Mouse (Mus musculus) liver, embryonic 14.5 days (tissue): ENCODE measurements around the gene Tmem132d. TPM values are rescaled to one million over a fixed set of nuclear protein-coding genes. Genes with fewer than 3 reads are reported as not detected.

Experiments
- ATAC-seq: fragments of 200-750 bp; cut with Nextera tagmentation; 2 replicates; pipeline ENCODE4 v1.8.0; 2017; ENCODE audit warnings: moderate number of reproducible peaks, mild to moderate bottlenecking, moderate library complexity; ENCODE audit not compliant: insufficient read depth
- DNase-seq, 3 experiments: peaks; one replicate each; pipeline ENCODE4 v3.0.0-alpha.2; 2012 to 2013; ENCODE audit warnings: low read depth in 3 of 3, low spot score in 3 of 3
- H3K27ac ChIP-seq: fragments of 300-500 bp; sonication (generic); 2 replicates; pipeline ENCODE4 v1.5.1; 2014; ENCODE audit warnings: moderate library complexity, mild to moderate bottlenecking, control low read depth, inconsistent platforms
- H3K27me3 ChIP-seq: fragments of 300-500 bp; sonication (generic); 2 replicates; pipeline ENCODE4 v1.6.1; 2014; ENCODE audit warnings: mild to moderate bottlenecking, low read length, moderate library complexity; ENCODE audit not compliant: control insufficient read depth, insufficient read depth
- H3K36me3 ChIP-seq: fragments of 300-500 bp; sonication (generic); replicated peaks from 2 replicates; pipeline ENCODE4 v1.6.1; 2014; ENCODE audit warnings: low read depth; ENCODE audit not compliant: control insufficient read depth, insufficient read depth
- H3K4me1 ChIP-seq, 2 experiments: fragments of 200-500 bp in 1 of 2; fragments of 300-500 bp in 1 of 2; sonication (generic) in 1 of 2; replicated peaks; 2 replicates each; pipeline ENCODE4 v1.6.1; 2012 to 2014; ENCODE audit warnings: antibody characterized with exemption in 1 of 2, inconsistent platforms in 1 of 2, low read length in 1 of 2; ENCODE audit not compliant: control insufficient read depth in 2 of 2, insufficient read depth in 2 of 2
- H3K4me2 ChIP-seq: fragments of 300-500 bp; sonication (generic); 2 replicates; pipeline ENCODE4 v1.6.1; 2014; ENCODE audit warnings: low read depth, mild to moderate bottlenecking, control low read depth, moderate library complexity
- H3K4me3 ChIP-seq, 2 experiments: fragments of 200-500 bp in 1 of 2; fragments of 300-500 bp in 1 of 2; sonication (generic) in 1 of 2; 2 replicates each; pipeline ENCODE4 v1.5.1; 2012 to 2014; ENCODE audit warnings: low read depth in 2 of 2, low read length in 2 of 2, mild to moderate bottlenecking in 2 of 2, control low read depth in 1 of 2, inconsistent platforms in 1 of 2, moderate library complexity in 1 of 2; ENCODE audit not compliant: insufficient read depth in 1 of 2
- H3K9ac ChIP-seq: fragments of 300-500 bp; sonication (generic); replicated peaks from 2 replicates; pipeline ENCODE4 v1.6.1; 2014; ENCODE audit warnings: mild to moderate bottlenecking, control low read depth, moderate library complexity
- H3K9me3 ChIP-seq: fragments of 300-500 bp; sonication (generic); 2 replicates; pipeline ENCODE4 v1.6.1; 2016; ENCODE audit warnings: low read length, mixed read lengths; ENCODE audit not compliant: control insufficient read depth
- CTCF ChIP-seq: IDR thresholded peaks from 2 replicates; pipeline ENCODE4 v1.5.1; 2016; ENCODE audit warnings: antibody characterized with exemption, low read depth, control low read depth
- EP300 ChIP-seq: IDR thresholded peaks from 2 replicates; pipeline ENCODE4 v1.6.1; 2016; ENCODE audit warnings: antibody characterized with exemption, low read depth
- WGBS: fragments of 180-500 bp; shearing (Covaris S2); extraction: QIAGEN DNeasy Blood & Tissue Kit; methylation state at CpG from one replicate; pipeline ENCODE4 v1.1.7; 2014; ENCODE audit not compliant: insufficient replicate concordance; 5-methylcytosine and 5-hydroxymethylcytosine counted together
- polyA plus RNA-seq, 2 experiments: library from polyadenylated mRNA; depleted of rRNA in 1 of 2; stranded (reverse) in 1 of 2; unstranded in 1 of 2; fragments of >200 nt; fragmentation: Nextera tagmentation in 1 of 2; extraction: Ambion mirVana in 1 of 2; gene quantifications; 2 replicates each; pipeline versions ENCODE4 v1.2.1 to v1.2.3; 2012 to 2014

The Tmem132d gene
- polyA plus RNA-seq, 2 experiments: under 0.01 TPM; not detected in 1

DNA sequence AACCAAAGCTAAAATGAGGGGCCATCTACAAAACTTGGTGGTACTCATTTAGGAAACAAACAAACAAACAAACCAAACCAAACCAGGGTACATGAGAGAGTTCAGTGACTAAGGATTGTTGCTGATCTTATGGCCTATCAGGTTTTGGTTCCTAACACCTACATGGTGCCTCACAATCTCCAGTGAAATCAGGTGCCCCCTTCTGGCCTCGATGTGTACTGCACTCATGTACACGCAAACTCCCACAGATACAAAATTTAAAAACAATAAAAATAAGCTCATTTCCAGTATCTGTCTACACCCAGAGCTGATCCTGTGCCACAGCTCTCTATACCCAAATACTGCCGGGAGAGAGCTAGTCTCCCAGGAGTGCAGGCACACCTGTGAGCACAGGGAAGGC lies 495.0 kb downstream of the Tmem132d start:
- DNase-seq (no peak), ATAC-seq (no peak)
- Histone ChIP-seq H3K9me3 (no peaks in the 10 kb centered on the region), H3K9ac (no peak overlapping the region), H3K4me2 (no peak overlapping the region), H3K4me3 (no peak overlapping the region), H3K27me3 (no peaks in the 10 kb centered on the region), H3K27ac (no peak overlapping the region), H3K4me1 (no peaks in the 10 kb centered on the region), H3K36me3 (no peaks in the 10 kb centered on the region)
- TF ChIP-seq EP300 (no peak), CTCF (peak; percentile 37)
- 46% methylated on average over 3 of the region's 3 CpGs for WGBS

- no peaks in the 10 kb centered on the region for H3K36me3 ChIP-seq
- DNase-seq (no peak), ATAC-seq (no peak)
- TF ChIP-seq EP300 (no peak), CTCF (no peak)
- no peak overlapping the region for H3K9ac ChIP-seq
- H3K9me3 ChIP-seq: no peaks in the 10 kb centered on the region; the same call in 1 of the 2 replicates
- H3K4me2 ChIP-seq: no peak overlapping the region
- 72% methylated on average over 14 of the region's 14 CpGs for WGBS
- no peaks in the 10 kb centered on the region for H3K4me1 ChIP-seq
- H3K27me3 ChIP-seq: no peaks in the 10 kb centered on the region
- H3K4me3 ChIP-seq: no peak overlapping the region
- no peak overlapping the region for H3K27ac ChIP-seq
These were observed 503.2 kb downstream of the Tmem132d start for GRCm38 (mm10) chr5:127929687-127930086.

GRCm38 (mm10) chr5:127926686-127927085 lies 506.2 kb downstream of the Tmem132d start:
- Histone ChIP-seq H3K4me3 (no peak overlapping the region), H3K27ac (no peak overlapping the region), H3K9ac (no peak overlapping the region), H3K36me3 (no peaks in the 10 kb centered on the region), H3K9me3 (no peaks in the 10 kb centered on the region; the same call in none of the 2 replicates), H3K4me1 (no peaks in the 10 kb centered on the region), H3K4me2 (no peak overlapping the region), H3K27me3 (no peaks in the 10 kb centered on the region)
- ATAC-seq: no peak
- 60% methylated on average over 2 of the region's 2 CpGs for WGBS
- DNase-seq: no peak
- TF ChIP-seq CTCF: no peak

DNA sequence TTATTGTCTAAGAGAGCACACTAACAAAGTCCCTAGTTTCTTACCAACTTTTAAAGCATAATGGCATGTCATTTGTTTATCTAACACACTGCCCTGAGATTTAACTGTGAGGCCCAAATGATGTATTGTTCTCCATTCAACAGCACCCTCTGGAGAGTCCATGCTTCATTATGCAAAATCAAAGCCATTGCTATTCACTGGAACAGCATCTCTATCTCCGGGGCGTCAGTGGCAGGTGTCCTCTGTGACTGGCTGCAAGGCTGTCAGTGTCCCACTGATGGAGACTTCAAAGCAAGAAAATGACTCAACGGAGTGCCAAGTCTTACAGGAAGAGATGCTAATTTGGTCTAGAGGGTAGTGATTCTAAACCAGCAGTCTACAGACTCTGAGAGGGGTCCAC lies 508.8 kb downstream of the Tmem132d start:
- no peaks in the 10 kb centered on the region for H3K27me3 ChIP-seq
- no peak overlapping the region for H3K27ac ChIP-seq
- no peak for TF ChIP-seq EP300
- TF ChIP-seq CTCF: no peak
- H3K9ac ChIP-seq: no peak overlapping the region
- H3K4me2 ChIP-seq: no peak overlapping the region
- no peak overlapping the region for H3K4me3 ChIP-seq
- ATAC-seq (no peak), DNase-seq (no peak)
- H3K9me3 ChIP-seq: no peaks in the 10 kb centered on the region; the same call in 1 of the 2 replicates
- WGBS: 57% methylated on average over 3 of the region's 3 CpGs
- no peaks in the 10 kb centered on the region for H3K4me1 ChIP-seq
- H3K36me3 ChIP-seq: no peaks in the 10 kb centered on the region

DNA sequence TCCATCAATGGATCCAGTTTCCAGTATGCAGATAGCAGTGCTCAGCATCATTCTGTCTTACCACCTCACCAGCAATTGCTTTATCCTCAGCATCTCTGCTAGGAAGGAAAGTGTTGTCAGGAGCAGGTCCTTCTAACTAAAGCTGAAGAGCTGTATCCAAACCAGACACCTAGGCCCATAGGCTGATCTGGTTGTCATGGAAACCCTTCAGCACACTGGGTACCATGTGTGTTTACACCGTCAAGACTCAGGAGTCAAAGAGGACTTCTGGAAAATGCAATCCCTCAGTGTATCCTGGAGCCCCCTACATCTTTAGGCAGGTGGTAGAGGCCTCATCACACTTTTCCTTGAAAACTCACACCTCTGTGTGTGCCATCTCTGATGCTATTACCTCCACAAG lies 513.7 kb downstream of the Tmem132d start:
- Histone ChIP-seq H3K9me3 (no peaks in the 10 kb centered on the region; the same call in 1 of the 2 replicates), H3K27ac (no peak overlapping the region), H3K36me3 (no peaks in the 10 kb centered on the region), H3K27me3 (no peaks in the 10 kb centered on the region), H3K9ac (no peak overlapping the region), H3K4me2 (no peak overlapping the region), H3K4me1 (no peaks in the 10 kb centered on the region), H3K4me3 (no peak overlapping the region)
- 43% methylated on average over 1 of the region's 1 CpGs for WGBS
- TF ChIP-seq EP300 (no peak), CTCF (no peak)
- ATAC-seq (no peak), DNase-seq (no peak)
